Mouse (Mus musculus) lung, embryonic 14.5 days (tissue): ENCODE measurements at regions not wholly inside any gene's neighbourhood (a gene's known extent, or its start where the extent isn't known, plus 50 kb on each side); places are given as distances from the start of the nearest gene placed in this dataset.

Experiments used
- ATAC-seq: fragments of 200-750 bp; cut with Nextera tagmentation; 2 replicates; pipeline ENCODE4 v1.8.0; 2017; ENCODE audit warnings: mild to moderate bottlenecking, moderate TSS enrichment, moderate library complexity; ENCODE audit not compliant: insufficient read depth
- DNase-seq: peaks from one replicate; pipeline ENCODE4 v3.0.0-alpha.2; 2015
- H3K27ac ChIP-seq: fragments of 300-500 bp; sonication (generic); 2 replicates; pipeline ENCODE4 v1.5.1; 2014; ENCODE audit warnings: low read depth, mild to moderate bottlenecking, moderate library complexity
- H3K27me3 ChIP-seq: fragments of 300-500 bp; sonication (generic); 2 replicates; pipeline ENCODE4 v1.6.1; 2014; ENCODE audit warnings: low read length, control low read depth; ENCODE audit not compliant: insufficient read depth
- H3K36me3 ChIP-seq: fragments of 300-500 bp; sonication (generic); 2 replicates; pipeline ENCODE4 v1.6.1; 2014; ENCODE audit warnings: control low read depth; ENCODE audit not compliant: insufficient read depth
- H3K4me1 ChIP-seq: fragments of 300-500 bp; sonication (generic); 2 replicates; pipeline ENCODE4 v1.6.1; 2014; ENCODE audit warnings: antibody characterized with exemption, control low read depth; ENCODE audit not compliant: insufficient read depth
- H3K4me2 ChIP-seq: fragments of 300-500 bp; sonication (generic); 2 replicates; pipeline ENCODE4 v1.6.1; 2014; ENCODE audit warnings: mild to moderate bottlenecking
- H3K4me3 ChIP-seq: fragments of 300-500 bp; sonication (generic); 2 replicates; pipeline ENCODE4 v1.5.1; 2014; ENCODE audit warnings: low read depth, low read length
- H3K9ac ChIP-seq: fragments of 300-500 bp; sonication (generic); 2 replicates; pipeline ENCODE4 v1.6.1; 2014
- H3K9me3 ChIP-seq: fragments of 300-500 bp; sonication (generic); 2 replicates; pipeline ENCODE4 v1.6.1; 2016; ENCODE audit warnings: low read depth, low read length, control low read depth
- CTCF ChIP-seq: IDR thresholded peaks from 2 replicates; pipeline ENCODE4 v1.5.1; 2016; ENCODE audit warnings: antibody characterized with exemption, low read depth
- WGBS: fragments of 180-500 bp; shearing (Covaris S2); extraction: QIAGEN DNeasy Blood & Tissue Kit; methylation state at CpG from one replicate; pipeline ENCODE4 v1.1.7; 2014; 5-methylcytosine and 5-hydroxymethylcytosine counted together

GRCm38 (mm10) chr10:21695185-21695584 lies 102.2 kb downstream of the 1700020N01Rik start:
- Histone ChIP-seq H3K4me1 (no peaks in the 10 kb centered on the region), H3K4me3 (no peak overlapping the region), H3K36me3 (no peaks in the 10 kb centered on the region), H3K27me3 (no peaks in the 10 kb centered on the region), H3K9me3 (no peaks in the 10 kb centered on the region), H3K9ac (no peak overlapping the region), H3K27ac (peak overlapping the region; percentile 75; the same call in 1 of the 2 replicates), H3K4me2 (no peak overlapping the region)
- WGBS = 40% methylated on average over 5 of the region's 5 CpGs
- TF ChIP-seq CTCF = no peak
- DNase-seq = peak; percentile 86
- peak; percentile 94 for ATAC-seq

- Histone ChIP-seq H3K4me3 (no peak overlapping the region), H3K4me2 (no peak overlapping the region), H3K36me3 (no peaks in the 10 kb centered on the region), H3K4me1 (no peaks in the 10 kb centered on the region), H3K27me3 (no peaks in the 10 kb centered on the region), H3K27ac (no peak overlapping the region), H3K9ac (no peak overlapping the region), H3K9me3 (no peaks in the 10 kb centered on the region)
- no peak for TF ChIP-seq CTCF
- WGBS = 80% methylated on average over 5 of the region's 5 CpGs
- ATAC-seq (no peak), DNase-seq (no peak)
Observed at GRCm38 (mm10) chr10:21696671-21697070, 103.7 kb downstream of the 1700020N01Rik start.

GRCm38 (mm10) chr10:21701580-21701979 lies 108.6 kb downstream of the 1700020N01Rik start:
- DNase-seq (peak; percentile 58), ATAC-seq (peak; percentile 54; the same call in 1 of the 2 replicates)
- H3K4me2 ChIP-seq = no peak overlapping the region
- H3K4me1 ChIP-seq = no peaks in the 10 kb centered on the region
- WGBS = 30% methylated on average over 3 of the region's 3 CpGs
- no peak overlapping the region for H3K27ac ChIP-seq
- H3K9ac ChIP-seq = no peak overlapping the region
- H3K9me3 ChIP-seq = no peaks in the 10 kb centered on the region
- no peaks in the 10 kb centered on the region for H3K36me3 ChIP-seq
- TF ChIP-seq CTCF = no peak
- H3K4me3 ChIP-seq = no peak overlapping the region
- H3K27me3 ChIP-seq = no peaks in the 10 kb centered on the region

GRCm38 (mm10) chr10:21702134-21702533 lies 109.2 kb downstream of the 1700020N01Rik start:
- Histone ChIP-seq H3K9me3 (no peaks in the 10 kb centered on the region), H3K27ac (no peak overlapping the region), H3K27me3 (no peaks in the 10 kb centered on the region), H3K36me3 (no peaks in the 10 kb centered on the region), H3K4me3 (no peak overlapping the region), H3K4me1 (no peaks in the 10 kb centered on the region), H3K4me2 (no peak overlapping the region), H3K9ac (no peak overlapping the region)
- ATAC-seq (no peak), DNase-seq (no peak)
- TF ChIP-seq CTCF = no peak
- WGBS = 64% methylated on average over 1 of the region's 1 CpGs

- Histone ChIP-seq H3K4me1 (no peaks in the 10 kb centered on the region), H3K27ac (no peak overlapping the region), H3K4me3 (no peak overlapping the region), H3K9ac (no peak overlapping the region), H3K4me2 (no peak overlapping the region), H3K27me3 (no peaks in the 10 kb centered on the region), H3K9me3 (no peaks in the 10 kb centered on the region), H3K36me3 (no peaks in the 10 kb centered on the region)
- no peak for TF ChIP-seq CTCF
- WGBS = 48% methylated on average over 7 of the region's 7 CpGs
- no peak for DNase-seq
- ATAC-seq = no peak
Observed at GRCm38 (mm10) chr10:21711866-21712265, 118.9 kb downstream of the 1700020N01Rik start.

GRCm38 (mm10) chr10:21712828-21713227 lies 119.9 kb downstream of the 1700020N01Rik start:
- ATAC-seq (no peak), DNase-seq (no peak)
- WGBS = 62% methylated on average over 3 of the region's 3 CpGs
- Histone ChIP-seq H3K9me3 (no peaks in the 10 kb centered on the region), H3K27ac (no peak overlapping the region), H3K27me3 (no peaks in the 10 kb centered on the region), H3K4me3 (no peak overlapping the region), H3K36me3 (no peaks in the 10 kb centered on the region), H3K4me1 (no peaks in the 10 kb centered on the region), H3K4me2 (no peak overlapping the region), H3K9ac (no peak overlapping the region)
- TF ChIP-seq CTCF = no peak

GRCm38 (mm10) chr10:21715436-21715835 lies 122.5 kb downstream of the 1700020N01Rik start:
- Histone ChIP-seq H3K4me1 (no peaks in the 10 kb centered on the region), H3K27ac (no peak overlapping the region), H3K4me2 (no peak overlapping the region), H3K9me3 (no peaks in the 10 kb centered on the region), H3K36me3 (no peaks in the 10 kb centered on the region), H3K4me3 (no peak overlapping the region), H3K27me3 (no peaks in the 10 kb centered on the region), H3K9ac (no peak overlapping the region)
- DNase-seq (no peak), ATAC-seq (no peak)
- TF ChIP-seq CTCF = no peak
- 83% methylated on average over 3 of the region's 3 CpGs for WGBS

GRCm38 (mm10) chr10:21718189-21718588 lies 125.2 kb downstream of the 1700020N01Rik start:
- Histone ChIP-seq H3K27me3 (no peaks in the 10 kb centered on the region), H3K27ac (no peak overlapping the region)
- no peak for DNase-seq

More at GRCm38 (mm10) chr10:21718189-21718588, 125.2 kb downstream of the 1700020N01Rik start:
- H3K4me2 ChIP-seq = no peak overlapping the region
- H3K36me3 ChIP-seq = no peaks in the 10 kb centered on the region
- H3K4me1 ChIP-seq = no peaks in the 10 kb centered on the region
- H3K9me3 ChIP-seq = no peaks in the 10 kb centered on the region
- no peak for ATAC-seq
- 57% methylated on average over 4 of the region's 4 CpGs for WGBS
- no peak overlapping the region for H3K9ac ChIP-seq
- no peak for TF ChIP-seq CTCF
- no peak overlapping the region for H3K4me3 ChIP-seq
